8 mouse cellular contexts compared by ENCODE assay signal in genomic region chr3:121967681-121968476, GRCm38 (mm10). TPM values are rescaled to one million over a fixed set of nuclear protein-coding genes. Genes with fewer than 3 reads are reported as not detected.
A peak's percentile ranks its signal among the peaks of the same experiment; 100 is the strongest.
DNase-seq lines count a peak whose midpoint lies in the region; ATAC-seq and TF ChIP-seq lines count a peak whose summit lies in the region.

No protein-coding gene starts in this region.

- 0 out of 2 replicates have a peak, but pooled peaks have one; percentile 24 for TF ChIP-seq EP300 in heart, postnatal 0 days (IDR thresholded peaks at IDR 0.05; ENCODE audit: low read depth)
- TF ChIP-seq EP300 in liver, postnatal 0 days (IDR thresholded peaks at IDR 0.05; ENCODE audit: low read depth), result no peak

- peak overlapping the region; percentile 48 for H3K4me3 ChIP-seq in forebrain, embryonic 13.5 days
- H3K4me3 ChIP-seq in heart, postnatal 0 days (ENCODE audit: low read depth, low read length), result peak overlapping the region; percentile 84
- H3K4me3 ChIP-seq in liver, postnatal 0 days (ENCODE audit: low read depth, low read length), result peak overlapping the region; percentile 61
- H3K4me3 ChIP-seq in neural tube, embryonic 14.5 days (ENCODE audit: low read depth, low read length), result peak overlapping the region; percentile 44
- H3K4me3 ChIP-seq in testis, adult 2 months (ENCODE audit: control insufficient read depth, low read depth, low read length), result peak overlapping the region; percentile 91

- H3K27me3 ChIP-seq in forebrain, embryonic 13.5 days, result peaks cover 36% of the 10 kb centered on the region
- H3K27me3 ChIP-seq in heart, postnatal 0 days (ENCODE audit: control insufficient read depth, insufficient read depth, low read length), result no peaks in the 10 kb centered on the region
- H3K27me3 ChIP-seq in liver, postnatal 0 days (ENCODE audit: insufficient read depth, low read length), result no peaks in the 10 kb centered on the region
- H3K27me3 ChIP-seq in neural tube, embryonic 14.5 days (ENCODE audit: control insufficient read depth, insufficient read depth, low read length), result peaks cover 2% of the 10 kb centered on the region; the same call in 1 of the 2 replicates
- no peaks in the 10 kb centered on the region for H3K27me3 ChIP-seq in testis, adult 2 months (ENCODE audit: control insufficient read depth, insufficient read depth, low read length)

- H3K9me3 ChIP-seq in forebrain, embryonic 13.5 days (replicated peaks), result no peaks in the 10 kb centered on the region
- H3K9me3 ChIP-seq in heart, postnatal 0 days (replicated peaks; ENCODE audit: control insufficient read depth, low read length), result no peaks in the 10 kb centered on the region
- H3K9me3 ChIP-seq in liver, postnatal 0 days (ENCODE audit: low read length), result no peaks in the 10 kb centered on the region
- H3K9me3 ChIP-seq in neural tube, embryonic 14.5 days (ENCODE audit: control insufficient read depth, low read length), result no peaks in the 10 kb centered on the region

- under 1% methylated on average over 33 of the region's 33 CpGs for WGBS in forebrain, embryonic 13.5 days
- under 1% methylated on average over 33 of the region's 33 CpGs for WGBS in heart, postnatal 0 days
- whole genome bisulfite sequencing in liver, postnatal 0 days (ENCODE audit: insufficient replicate concordance), result 2% methylated on average over 25 of the region's 33 CpGs
- WGBS in neural tube, embryonic 14.5 days, result under 1% methylated on average over 33 of the region's 33 CpGs

- peaks cover 15% of the 10 kb centered on the region for H3K4me1 ChIP-seq in forebrain, embryonic 13.5 days
- peaks cover 9% of the 10 kb centered on the region for H3K4me1 ChIP-seq in heart, postnatal 0 days (ENCODE audit: control insufficient read depth, insufficient read depth)
- H3K4me1 ChIP-seq in liver, postnatal 0 days (ENCODE audit: insufficient read depth), result peaks cover 6% of the 10 kb centered on the region; the same call in 1 of the 2 replicates
- H3K4me1 ChIP-seq in neural tube, embryonic 14.5 days (ENCODE audit: control insufficient read depth, insufficient read depth, low read length), result no peaks in the 10 kb centered on the region
- peaks cover 2% of the 10 kb centered on the region for H3K4me1 ChIP-seq in testis, adult 2 months (ENCODE audit: control insufficient read depth, insufficient read depth, low read length)

- H3K9ac ChIP-seq in forebrain, embryonic 13.5 days, result peak overlapping the region; percentile 57
- H3K9ac ChIP-seq in heart, postnatal 0 days (replicated peaks; ENCODE audit: low read depth, low read length), result peak overlapping the region; percentile 80
- H3K9ac ChIP-seq in liver, postnatal 0 days (replicated peaks), result peak overlapping the region; percentile 61
- H3K9ac ChIP-seq in neural tube, embryonic 14.5 days (replicated peaks; ENCODE audit: low read depth, low read length), result peak overlapping the region; percentile 46

- TF ChIP-seq CTCF in heart, postnatal 0 days (IDR thresholded peaks at IDR 0.05; ENCODE audit: low read depth), result no peak
- no peak for TF ChIP-seq CTCF in liver, postnatal 0 days (IDR thresholded peaks at IDR 0.05; ENCODE audit: low read depth)
- no peak for TF ChIP-seq CTCF in testis, adult 2 months (IDR thresholded peaks at IDR 0.05; ENCODE audit: control insufficient read depth, insufficient read depth, insufficient replicate concordance, low read depth, low read length)

- DNase-seq in ES-CJ7 (ENCODE audit: low read depth, low spot score), result peak; percentile 84
- DNase-seq in heart, postnatal 0 days (ENCODE audit: low spot score), result peak; percentile 90
- DNase-seq in kidney, postnatal 4 days, result peak; percentile 92 to 96
- peak; percentile 90 for DNase-seq in liver, postnatal 0 days

- H3K27ac ChIP-seq in forebrain, embryonic 13.5 days, result no peak overlapping the region
- H3K27ac ChIP-seq in heart, postnatal 0 days (ENCODE audit: low read depth), result peak overlapping the region; percentile 81
- peak overlapping the region; percentile 45; the same call in 1 of the 2 replicates for H3K27ac ChIP-seq in liver, postnatal 0 days (ENCODE audit: low read depth)
- no peak overlapping the region for H3K27ac ChIP-seq in neural tube, embryonic 14.5 days (ENCODE audit: low read depth, low read length)
- peak overlapping the region; percentile 50; the same call in 1 of the 2 replicates for H3K27ac ChIP-seq in testis, adult 2 months (ENCODE audit: control insufficient read depth, insufficient read depth, low read depth, low read length)

- peak; percentile 90 for ATAC-seq in cerebellum, adult (ENCODE audit: insufficient number of reproducible peaks, low FRiP score, low TSS enrichment)
- ATAC-seq in forebrain, embryonic 13.5 days, result peak; percentile 99
- peak; percentile 100 for ATAC-seq in heart, postnatal 0 days (ENCODE audit: insufficient read depth, low read depth)
- peak; percentile 100 for ATAC-seq in liver, postnatal 0 days
- ATAC-seq in neural tube, embryonic 14.5 days (ENCODE audit: low read depth), result peak; percentile 99

- H3K4me2 ChIP-seq in forebrain, embryonic 13.5 days, result peak overlapping the region; percentile 84
- H3K4me2 ChIP-seq in heart, postnatal 0 days (ENCODE audit: low read depth, low read length), result peak overlapping the region; percentile 89
- peak overlapping the region; percentile 72 for H3K4me2 ChIP-seq in liver, postnatal 0 days (ENCODE audit: low read depth, low read length)
- peak overlapping the region; percentile 86 for H3K4me2 ChIP-seq in neural tube, embryonic 14.5 days (ENCODE audit: low read depth, low read length)

- TF ChIP-seq POLR2A in testis, adult 2 months (IDR thresholded peaks at IDR 0.05; ENCODE audit: control insufficient read depth, low read depth, low read length), result peak; percentile 79

- no peaks in the 10 kb centered on the region for H3K36me3 ChIP-seq in forebrain, embryonic 13.5 days (ENCODE audit: poor library complexity, severe bottlenecking)
- 0 out of 2 replicates have a peak, but pooled peaks cover 1% of the 10 kb centered on the region for H3K36me3 ChIP-seq in heart, postnatal 0 days (replicated peaks; ENCODE audit: control insufficient read depth, insufficient read depth, low read length)
- no peaks in the 10 kb centered on the region for H3K36me3 ChIP-seq in liver, postnatal 0 days (replicated peaks; ENCODE audit: insufficient read depth, low read length)
- no peaks in the 10 kb centered on the region for H3K36me3 ChIP-seq in neural tube, embryonic 14.5 days (ENCODE audit: control insufficient read depth, insufficient read depth, low read length)
- no peaks in the 10 kb centered on the region for H3K36me3 ChIP-seq in testis, adult 2 months (ENCODE audit: control insufficient read depth, insufficient read depth, low read length)

RNA-seq across cellular contexts. Expression of gene Arhgap29, which starts 15.5 kb away (rescaled TPM):
- polyA plus RNA-seq in forebrain, embryonic 13.5 days (2015; fragmentation: Nextera tagmentation; extraction: Ambion mirVana), result 9.6 and 11.5 TPM in 2 replicates
- 79.4 and 80.9 TPM in 2 replicates for total RNA-seq in heart, postnatal 0 days (2014; rRNA removed; ENCODE audit: low replicate concordance)
- polyA plus RNA-seq in heart, postnatal 0 days (2015; fragmentation: Nextera tagmentation; extraction: Ambion mirVana), result 28.5 and 29.5 TPM in 2 replicates
- polyA plus RNA-seq in liver, postnatal 0 days (2015; fragmentation: Nextera tagmentation; extraction: Ambion mirVana), result 7.3 and 10.4 TPM in 2 replicates
- polyA plus RNA-seq in neural tube, embryonic 14.5 days (2014; fragmentation: Nextera tagmentation; extraction: Ambion mirVana), result 11.3 and 38.5 TPM in 2 replicates
- polyA plus RNA-seq in testis, adult 2 months (2012; rRNA removed), result 72.9 and 78.3 TPM in 2 replicates

Comparison
In these comparisons a context has a peak if more than half of its experiments do, and no peak if none do; other contexts are left out.
1. H3K27ac ChIP-seq: peak in heart, postnatal 0 days (single experiment), liver, postnatal 0 days (single experiment) and testis, adult 2 months (single experiment); none in forebrain, embryonic 13.5 days (single experiment) and neural tube, embryonic 14.5 days (single experiment).
2. Peak in every context shown above with its lines, with median percentiles within 50 percentile points of each other: DNase-seq, ATAC-seq, H3K4me2 ChIP-seq, H3K4me3 ChIP-seq and H3K9ac ChIP-seq.